Mouse (Mus musculus): ENCODE measurements around the gene Slc15a1. TPM values are rescaled to one million over a fixed set of nuclear protein-coding genes. Genes with fewer than 3 reads are reported as not detected.

The Slc15a1 gene
- polyA plus RNA-seq, 1 experiment from 2014 or later, result not detected

DNA sequence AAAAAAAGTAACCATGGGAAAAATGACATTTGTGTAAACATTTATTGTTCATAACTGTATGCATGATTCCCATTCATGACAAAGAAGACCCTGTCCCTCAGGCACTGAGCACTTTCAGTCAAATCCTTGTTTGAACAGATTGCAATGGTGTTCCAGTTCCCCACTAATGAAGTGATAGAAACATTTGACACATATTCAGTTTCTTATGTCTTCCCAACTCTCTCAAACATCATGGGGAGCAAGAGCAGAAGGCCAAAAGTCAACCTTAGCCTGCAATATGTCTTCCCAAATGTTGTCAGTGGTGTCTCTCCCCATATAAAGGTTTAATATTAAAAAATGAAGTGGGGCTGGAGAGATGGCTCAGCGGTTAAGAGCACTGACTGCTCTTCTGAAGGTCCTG lies 19.3 kb downstream of the Slc15a1 start:
- no peaks in the 10 kb centered on the region for H3K36me3 ChIP-seq
- H3K9ac ChIP-seq (replicated peaks), result no peak overlapping the region
- no peak for ATAC-seq (replicated peaks)
- no peaks in the 10 kb centered on the region for H3K27me3 ChIP-seq
- H3K27ac ChIP-seq (replicated peaks), result no peak overlapping the region
- H3K9me3 ChIP-seq, result no peaks in the 10 kb centered on the region
- H3K4me1 ChIP-seq, result no peaks in the 10 kb centered on the region
- no peak overlapping the region for H3K4me2 ChIP-seq (replicated peaks)
- H3K4me3 ChIP-seq, result no peak overlapping the region
- WGBS, result 100% methylated on average over 1 of the region's 1 CpGs

DNA sequence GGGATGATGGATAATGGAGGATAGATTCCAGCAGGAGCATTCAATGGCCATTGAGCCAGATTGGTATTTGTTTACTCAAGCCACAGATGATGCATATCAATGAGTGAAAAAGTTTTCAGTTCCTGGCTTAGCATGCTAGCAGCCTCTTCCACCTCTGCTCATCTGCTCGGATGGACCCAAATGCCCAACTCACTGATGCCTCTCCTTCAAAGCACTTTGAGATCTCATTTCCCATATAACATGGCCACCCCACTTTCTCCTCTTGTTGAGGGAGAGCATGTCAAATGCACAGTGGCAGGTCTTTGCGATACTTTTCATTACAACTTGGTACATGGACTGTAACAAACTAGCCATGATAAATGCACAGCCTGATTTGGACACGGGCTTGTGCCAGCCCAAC lies 20.6 kb downstream of the Slc15a1 start:
- Histone ChIP-seq H3K4me3 (no peak overlapping the region), H3K27me3 (no peaks in the 10 kb centered on the region), H3K9me3 (no peaks in the 10 kb centered on the region), H3K9ac (replicated peaks) (no peak overlapping the region), H3K4me2 (replicated peaks) (no peak overlapping the region), H3K4me1 (no peaks in the 10 kb centered on the region), H3K36me3 (no peaks in the 10 kb centered on the region), H3K27ac (replicated peaks) (no peak overlapping the region)
- 91% methylated on average over 3 of the region's 3 CpGs for WGBS
- ATAC-seq (replicated peaks), result no peak

- Histone ChIP-seq H3K27ac (replicated peaks) (no peak overlapping the region), H3K9ac (replicated peaks) (no peak overlapping the region), H3K4me1 (no peaks in the 10 kb centered on the region), H3K4me2 (replicated peaks) (no peak overlapping the region), H3K27me3 (no peaks in the 10 kb centered on the region), H3K36me3 (no peaks in the 10 kb centered on the region), H3K4me3 (no peak overlapping the region), H3K9me3 (no peaks in the 10 kb centered on the region)
- ATAC-seq (replicated peaks), result no peak
- 73% methylated on average over 7 of the region's 7 CpGs for WGBS
Observed at GRCm38 (mm10) chr14:121482181-121482580, 22.9 kb downstream of the Slc15a1 start.

GRCm38 (mm10) chr14:121481591-121481990 lies 23.5 kb downstream of the Slc15a1 start:
- no peak for ATAC-seq (replicated peaks)
- 86% methylated on average over 2 of the region's 2 CpGs for WGBS

DNA sequence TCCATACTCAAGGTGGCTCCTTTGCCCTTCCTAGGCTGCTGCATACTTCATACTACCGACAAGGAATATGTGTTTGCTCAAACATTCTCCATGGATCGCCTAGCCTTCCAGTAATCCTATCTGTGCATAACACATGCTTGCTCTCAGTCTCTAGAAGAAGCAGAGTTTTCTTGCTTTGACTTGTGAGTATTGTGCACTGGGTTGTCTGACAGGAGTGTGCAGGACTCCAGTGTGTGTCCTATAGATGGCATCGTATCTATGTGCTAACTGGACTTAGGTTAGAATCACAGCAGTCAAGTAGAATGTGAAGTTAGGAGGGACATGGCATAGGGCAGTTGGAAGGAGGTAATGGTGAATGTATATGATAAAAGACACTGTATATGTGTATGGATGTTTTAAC lies 26.0 kb downstream of the Slc15a1 start:
- 88% methylated on average over 3 of the region's 3 CpGs for WGBS
- Histone ChIP-seq H3K27ac (replicated peaks) (no peak overlapping the region), H3K27me3 (no peaks in the 10 kb centered on the region), H3K4me1 (no peaks in the 10 kb centered on the region), H3K4me3 (no peak overlapping the region), H3K4me2 (replicated peaks) (no peak overlapping the region), H3K36me3 (no peaks in the 10 kb centered on the region), H3K9me3 (no peaks in the 10 kb centered on the region), H3K9ac (replicated peaks) (no peak overlapping the region)
- no peak for ATAC-seq (replicated peaks)

More at GRCm38 (mm10) chr14:121481591-121481990, 23.5 kb downstream of the Slc15a1 start:
- no peaks in the 10 kb centered on the region for H3K9me3 ChIP-seq
- H3K27ac ChIP-seq (replicated peaks), result no peak overlapping the region
- no peaks in the 10 kb centered on the region for H3K4me1 ChIP-seq
- no peaks in the 10 kb centered on the region for H3K27me3 ChIP-seq
- no peaks in the 10 kb centered on the region for H3K36me3 ChIP-seq
- no peak overlapping the region for H3K4me2 ChIP-seq (replicated peaks)
- no peak overlapping the region for H3K4me3 ChIP-seq
- H3K9ac ChIP-seq (replicated peaks), result no peak overlapping the region

- no peaks in the 10 kb centered on the region for H3K4me1 ChIP-seq
- no peak for ATAC-seq (replicated peaks)
- 89% methylated on average over 14 of the region's 14 CpGs for WGBS
- no peak overlapping the region for H3K4me3 ChIP-seq
- no peak overlapping the region for H3K9ac ChIP-seq (replicated peaks)
- no peak overlapping the region for H3K4me2 ChIP-seq (replicated peaks)
- H3K36me3 ChIP-seq, result no peaks in the 10 kb centered on the region
- no peaks in the 10 kb centered on the region for H3K27me3 ChIP-seq
- no peaks in the 10 kb centered on the region for H3K9me3 ChIP-seq
- H3K27ac ChIP-seq (replicated peaks), result no peak overlapping the region
Observed at GRCm38 (mm10) chr14:121477925-121478693, 26.9 kb downstream of the Slc15a1 start.

DNA sequence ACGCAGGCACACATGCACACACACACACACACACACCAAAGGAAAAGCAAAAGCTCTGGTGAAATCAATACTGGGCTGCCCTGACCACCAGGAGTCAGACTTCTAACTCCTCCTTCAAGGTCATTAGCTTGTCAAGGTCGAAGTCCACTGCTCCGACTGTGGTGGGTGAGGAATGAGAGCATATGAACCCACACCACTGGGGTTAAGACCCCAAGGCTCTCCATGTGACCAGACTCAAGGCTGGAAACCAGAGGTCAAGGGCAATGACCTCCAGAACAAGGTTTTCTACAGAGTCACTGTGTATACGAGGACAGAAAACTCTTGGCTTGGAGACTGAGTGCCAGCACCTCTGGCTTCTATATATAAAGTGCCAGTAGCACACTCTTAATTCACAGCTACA lies 31.2 kb downstream of the Slc15a1 start:
- H3K36me3 ChIP-seq, result no peaks in the 10 kb centered on the region
- H3K27ac ChIP-seq (replicated peaks), result no peak overlapping the region
- H3K4me3 ChIP-seq, result no peak overlapping the region
- no peaks in the 10 kb centered on the region for H3K4me1 ChIP-seq
- H3K9ac ChIP-seq (replicated peaks), result no peak overlapping the region
- no peaks in the 10 kb centered on the region for H3K27me3 ChIP-seq
- H3K9me3 ChIP-seq, result no peaks in the 10 kb centered on the region
- WGBS, result 80% methylated on average over 4 of the region's 4 CpGs
- H3K4me2 ChIP-seq (replicated peaks), result no peak overlapping the region
- ATAC-seq (replicated peaks), result no peak

- H3K4me3 ChIP-seq, result no peak overlapping the region
- ATAC-seq (replicated peaks), result no peak
- H3K27ac ChIP-seq (replicated peaks), result no peak overlapping the region
- H3K9ac ChIP-seq (replicated peaks), result no peak overlapping the region
- WGBS, result 84% methylated on average over 11 of the region's 11 CpGs
- H3K9me3 ChIP-seq, result no peaks in the 10 kb centered on the region
- no peaks in the 10 kb centered on the region for H3K27me3 ChIP-seq
- no peaks in the 10 kb centered on the region for H3K36me3 ChIP-seq
- H3K4me1 ChIP-seq, result no peaks in the 10 kb centered on the region
- H3K4me2 ChIP-seq (replicated peaks), result no peak overlapping the region
Observed at GRCm38 (mm10) chr14:121471545-121472121, 33.4 kb downstream of the Slc15a1 start.

DNA sequence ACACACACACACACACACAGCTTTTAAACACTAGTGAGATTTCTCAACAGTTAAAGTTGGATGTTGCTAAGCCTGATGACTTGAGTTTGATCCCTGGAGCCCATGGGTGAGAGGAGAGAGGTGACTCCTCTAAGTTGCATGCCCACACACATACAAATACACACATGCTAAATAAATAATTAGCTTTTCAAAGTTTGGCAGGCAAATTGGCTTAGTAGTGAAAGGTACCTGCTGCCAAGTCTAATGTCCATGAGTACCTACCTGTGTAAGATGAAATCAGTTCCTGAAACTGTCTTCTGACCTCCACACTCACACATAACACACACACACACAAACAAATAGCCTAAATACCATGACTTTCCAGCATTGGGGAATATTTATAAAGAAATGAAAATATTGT lies 35.5 kb downstream of the Slc15a1 start:
- Histone ChIP-seq H3K36me3 (no peaks in the 10 kb centered on the region), H3K9me3 (no peaks in the 10 kb centered on the region), H3K4me2 (replicated peaks) (no peak overlapping the region), H3K4me3 (no peak overlapping the region), H3K9ac (replicated peaks) (no peak overlapping the region), H3K27me3 (no peaks in the 10 kb centered on the region), H3K27ac (replicated peaks) (no peak overlapping the region), H3K4me1 (no peaks in the 10 kb centered on the region)
- no peak for ATAC-seq (replicated peaks)

DNA sequence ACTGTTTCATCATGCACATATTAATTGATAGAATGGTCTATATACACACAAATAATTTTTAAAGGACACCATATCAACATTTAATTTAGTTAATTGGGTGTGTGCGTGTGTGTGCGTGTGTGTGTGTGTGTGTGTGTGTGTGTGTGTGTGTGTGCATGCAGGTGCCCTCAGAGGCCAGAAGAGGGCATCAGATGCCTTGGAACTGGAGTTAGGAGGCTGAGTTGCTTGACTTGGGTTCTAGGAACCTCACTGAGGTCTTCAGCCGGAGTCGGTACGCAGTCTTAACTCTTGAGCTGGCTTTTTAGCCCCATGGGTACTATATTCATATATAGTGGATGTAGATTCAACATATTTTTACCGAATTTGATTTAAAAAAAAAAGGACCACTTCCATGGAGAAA lies 37.4 kb downstream of the Slc15a1 start:
- H3K27me3 ChIP-seq, result no peaks in the 10 kb centered on the region
- H3K9ac ChIP-seq (replicated peaks), result no peak overlapping the region
- H3K4me2 ChIP-seq (replicated peaks), result no peak overlapping the region
- ATAC-seq (replicated peaks), result no peak
- no peaks in the 10 kb centered on the region for H3K4me1 ChIP-seq
- no peak overlapping the region for H3K27ac ChIP-seq (replicated peaks)
- H3K4me3 ChIP-seq, result no peak overlapping the region
- WGBS, result 94% methylated on average over 6 of the region's 6 CpGs
- H3K9me3 ChIP-seq, result no peaks in the 10 kb centered on the region
- H3K36me3 ChIP-seq, result no peaks in the 10 kb centered on the region

GRCm38 (mm10) chr14:121466501-121466900 lies 38.6 kb downstream of the Slc15a1 start:
- Histone ChIP-seq H3K9me3 (no peaks in the 10 kb centered on the region), H3K9ac (replicated peaks) (no peak overlapping the region), H3K27ac (replicated peaks) (no peak overlapping the region), H3K27me3 (no peaks in the 10 kb centered on the region), H3K36me3 (no peaks in the 10 kb centered on the region), H3K4me1 (no peaks in the 10 kb centered on the region), H3K4me3 (no peak overlapping the region), H3K4me2 (replicated peaks) (no peak overlapping the region)
- ATAC-seq (replicated peaks), result no peak
- 74% methylated on average over 4 of the region's 4 CpGs for WGBS

GRCm38 (mm10) chr14:121464318-121464717 lies 40.7 kb downstream of the Slc15a1 start:
- Histone ChIP-seq H3K27me3 (no peaks in the 10 kb centered on the region), H3K36me3 (no peaks in the 10 kb centered on the region), H3K27ac (replicated peaks) (no peak overlapping the region), H3K4me3 (no peak overlapping the region), H3K9me3 (no peaks in the 10 kb centered on the region), H3K4me2 (replicated peaks) (no peak overlapping the region), H3K9ac (replicated peaks) (no peak overlapping the region), H3K4me1 (no peaks in the 10 kb centered on the region)
- no peak for ATAC-seq (replicated peaks)
- 95% methylated on average over 2 of the region's 2 CpGs for WGBS

DNA sequence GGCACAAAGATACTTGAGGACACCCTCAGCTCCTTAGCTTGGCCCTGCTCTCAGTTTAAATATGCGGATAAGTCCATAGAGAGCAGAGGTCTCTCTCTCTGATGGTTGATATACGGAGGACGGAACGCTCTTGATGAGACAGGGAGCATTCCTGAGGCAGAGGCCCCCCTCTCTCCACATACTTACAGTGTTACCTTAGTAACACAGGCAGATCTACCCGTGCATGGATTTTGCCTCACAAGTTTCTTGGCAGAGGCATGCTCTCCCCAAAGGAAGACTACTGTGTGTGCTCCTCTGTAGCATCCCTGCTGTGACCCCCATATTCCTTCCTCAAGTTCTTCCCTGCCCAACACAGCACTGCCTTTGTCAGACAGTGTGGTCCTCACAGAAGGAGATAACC lies 42.3 kb downstream of the Slc15a1 start:
- Histone ChIP-seq H3K9ac (replicated peaks) (no peak overlapping the region), H3K27me3 (no peaks in the 10 kb centered on the region), H3K9me3 (no peaks in the 10 kb centered on the region), H3K4me2 (replicated peaks) (no peak overlapping the region), H3K4me3 (no peak overlapping the region), H3K4me1 (no peaks in the 10 kb centered on the region), H3K36me3 (no peaks in the 10 kb centered on the region), H3K27ac (replicated peaks) (no peak overlapping the region)
- no peak for ATAC-seq (replicated peaks)
- WGBS, result 39% methylated on average over 5 of the region's 5 CpGs
